Mouse (Mus musculus): ENCODE measurements at regions not wholly inside any gene's neighbourhood (a gene's known extent, or its start where the extent isn't known, plus 50 kb on each side); places are given as distances from the start of the nearest gene placed in this dataset.

DNA sequence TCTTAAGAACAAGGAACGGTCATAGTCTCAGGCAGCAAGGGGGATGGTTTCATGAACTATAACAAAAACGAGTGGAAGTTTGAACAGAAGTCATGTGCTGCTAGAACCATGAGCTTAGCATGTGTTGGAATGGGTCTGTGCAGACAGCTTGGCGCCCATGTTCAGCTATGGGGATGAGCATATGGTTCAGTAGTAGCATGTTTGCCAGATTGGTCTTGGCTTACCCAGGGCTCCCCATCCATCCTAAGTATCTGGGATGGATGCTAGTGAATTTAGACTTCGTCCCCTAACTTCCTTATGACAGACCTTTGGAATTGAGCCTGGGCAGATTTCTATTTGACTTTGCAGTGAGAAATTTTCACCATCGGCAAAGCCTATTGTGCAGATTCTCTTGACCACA is 634.9 kb upstream of the Tmem132c start:
- no peak for DNase-seq

DNA sequence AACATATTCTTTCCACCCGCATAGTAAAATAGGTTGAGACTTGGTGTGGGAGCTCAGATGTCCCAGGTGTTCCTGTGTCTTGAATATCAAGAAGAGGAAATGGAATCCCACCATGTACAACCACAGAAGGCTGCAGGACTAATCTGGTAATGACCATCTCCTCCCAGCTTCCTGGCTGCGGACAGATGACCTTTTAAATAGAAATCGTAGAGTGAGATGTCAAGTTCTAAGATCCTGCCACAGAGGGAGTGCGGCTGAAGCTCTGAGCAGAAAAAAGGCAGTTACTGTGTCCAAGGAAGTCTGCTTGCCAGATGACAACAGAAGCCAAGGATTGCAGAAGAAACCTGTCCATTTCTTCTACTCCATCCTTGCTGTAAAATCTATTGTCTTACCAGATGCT is 629.0 kb upstream of the Tmem132c start:
- DNase-seq: no peak

DNA sequence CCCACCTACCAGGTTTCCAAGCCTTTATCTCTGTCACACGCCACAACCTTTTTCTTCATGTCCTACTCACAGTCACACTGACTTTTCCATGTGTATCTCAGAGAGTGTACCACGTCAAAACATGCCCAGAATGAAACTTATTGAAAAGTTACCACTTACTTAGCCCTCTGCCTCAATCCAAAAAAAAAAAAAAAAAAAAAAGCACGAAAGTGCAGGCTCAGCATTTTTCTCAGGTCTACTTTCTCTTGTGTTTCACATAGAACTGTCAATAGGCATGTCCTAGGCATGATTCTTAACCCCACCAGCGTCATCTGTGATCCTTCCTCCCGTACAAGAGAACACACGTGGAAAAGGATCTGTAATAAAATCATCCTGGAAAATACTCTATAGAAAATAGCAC is 619.1 kb upstream of the Tmem132c start:
- DNase-seq: no peak

DNA sequence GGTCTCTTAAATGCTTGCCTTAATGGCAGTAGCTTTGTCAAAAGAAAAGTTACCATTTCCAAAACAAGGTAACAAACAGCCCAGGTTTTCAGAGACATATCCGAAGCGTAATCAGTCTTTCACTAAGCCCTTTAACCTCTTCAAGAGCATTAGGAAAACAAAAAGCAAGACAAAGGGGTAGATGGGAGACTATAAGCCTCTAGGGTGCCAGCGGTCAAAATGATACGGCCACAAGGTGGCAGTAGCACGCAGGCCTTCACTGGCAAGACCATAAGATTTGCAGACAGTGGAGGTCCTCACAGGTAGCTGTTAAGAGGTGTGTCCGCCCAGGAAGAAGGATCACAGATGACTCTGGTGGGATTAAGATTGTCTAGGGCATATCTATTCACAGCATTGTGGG is 618.4 kb upstream of the Tmem132c start:
- peak; percentile 26 for DNase-seq

DNA sequence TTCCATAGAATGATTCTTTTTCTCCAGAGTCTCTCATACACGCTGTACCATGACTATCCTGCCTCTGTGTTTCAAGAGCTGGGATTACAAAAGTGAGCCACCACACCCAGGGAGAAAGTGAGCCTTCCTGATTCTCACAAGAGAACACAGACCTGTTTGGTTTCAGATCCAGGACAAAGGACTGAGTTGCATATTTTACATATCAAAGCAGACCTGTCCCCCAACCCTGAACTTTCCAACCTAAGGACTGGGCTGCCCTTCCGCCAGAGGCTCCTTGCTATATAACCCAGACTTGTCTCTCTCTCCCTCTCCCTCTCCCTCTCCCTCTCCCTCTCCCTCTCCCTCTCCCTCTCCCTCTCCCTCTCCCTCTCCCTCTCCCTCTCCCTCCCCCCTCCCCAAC is 611.8 kb upstream of the Tmem132c start:
- no peak for DNase-seq

DNA sequence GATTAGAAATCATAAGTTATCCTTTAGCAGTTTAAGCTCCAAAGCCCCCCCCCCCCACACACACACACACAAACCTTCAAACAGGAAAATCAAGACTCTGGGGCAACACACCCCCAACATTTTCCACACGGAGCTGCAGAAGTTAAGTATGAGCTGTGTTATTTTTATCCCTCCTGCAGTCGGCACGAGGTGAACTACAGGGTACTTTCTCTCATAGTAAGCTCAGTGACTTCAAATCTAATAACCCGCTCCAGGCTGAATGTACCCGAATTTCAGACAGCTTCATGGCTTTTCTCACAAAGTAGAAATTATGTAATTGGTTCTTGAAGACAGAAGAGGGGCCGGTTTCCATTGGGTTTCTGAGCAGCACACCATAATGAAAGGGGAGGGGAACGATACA is 591.2 kb upstream of the Tmem132c start:
- no peak for DNase-seq

DNA sequence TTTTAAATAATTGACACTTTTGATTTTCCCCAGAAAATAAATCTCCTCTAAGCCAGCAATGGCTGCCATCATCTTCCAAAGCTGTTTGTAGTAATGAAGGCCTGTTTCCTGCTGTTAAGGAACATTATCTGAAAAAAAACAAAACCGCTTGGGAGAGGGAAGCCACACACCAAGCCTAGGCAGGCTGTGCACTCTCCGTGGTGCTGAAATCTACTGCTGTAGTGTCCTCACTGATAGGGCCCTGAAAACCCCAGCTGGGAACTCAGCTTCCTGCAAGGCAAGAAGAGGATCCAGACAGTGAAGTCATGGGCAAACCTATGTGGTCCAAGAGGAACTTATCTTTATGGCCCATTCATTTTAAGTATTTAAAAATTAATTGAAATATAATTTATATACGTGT is 590.2 kb upstream of the Tmem132c start:
- peak; percentile 67 for DNase-seq

DNA sequence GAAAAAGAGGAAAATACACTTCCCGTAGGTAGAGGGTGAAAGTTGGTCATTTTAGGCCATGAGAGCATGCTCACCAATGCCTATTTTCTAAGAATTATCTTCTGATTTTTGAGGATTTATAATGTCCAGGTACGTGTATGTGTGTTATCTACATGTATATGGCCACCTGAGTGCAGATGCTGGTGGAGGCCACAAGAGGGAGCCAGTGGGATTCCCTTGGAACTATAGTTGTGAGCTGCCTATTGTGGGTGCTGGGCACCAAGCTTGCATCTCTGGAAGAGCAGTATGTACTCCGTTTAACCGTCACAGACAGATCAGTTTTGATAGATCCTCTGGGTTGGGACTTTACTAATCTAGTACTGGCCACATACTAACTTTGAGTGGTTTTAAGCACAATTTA is 579.0 kb upstream of the Tmem132c start:
- no peak for DNase-seq

DNA sequence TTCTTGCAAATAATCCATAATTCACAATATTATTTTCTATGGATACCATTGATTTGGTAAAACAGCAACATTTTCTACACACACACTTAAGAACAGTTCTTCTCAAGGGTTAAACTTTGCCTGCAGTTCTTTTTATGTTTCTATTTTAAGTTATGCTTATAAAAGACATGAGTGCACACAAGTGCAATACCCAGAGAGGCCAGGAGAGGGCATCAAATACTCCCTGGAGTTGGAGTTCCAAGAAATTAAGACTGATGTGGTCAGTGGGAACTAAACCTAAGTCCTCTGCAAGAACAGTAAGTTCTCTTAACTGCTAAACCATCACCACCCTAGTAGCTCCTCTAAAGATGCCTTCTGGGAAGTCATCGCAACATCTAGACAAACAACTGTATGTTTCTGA is 570.5 kb upstream of the Tmem132c start:
- DNase-seq: peak; percentile 27

DNA sequence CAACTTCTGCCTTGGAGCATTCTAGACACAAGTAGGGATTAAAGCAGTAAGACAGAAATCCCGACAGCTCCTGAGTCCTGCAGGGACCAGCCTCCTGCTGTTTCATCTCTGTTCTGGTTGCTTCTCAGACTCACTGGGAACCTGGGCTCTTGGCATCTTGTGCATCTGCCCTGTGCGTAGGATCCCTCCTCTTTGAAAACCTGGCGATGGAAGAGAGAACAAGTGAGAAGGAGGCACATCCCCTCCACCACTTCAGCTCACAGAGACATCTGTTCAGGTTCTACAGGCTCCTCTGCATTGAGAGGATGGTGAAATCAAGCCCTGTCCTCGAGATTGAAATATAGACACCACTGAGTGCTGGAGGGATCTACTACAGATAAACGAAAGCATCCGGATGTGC is 561.3 kb upstream of the Tmem132c start:
- no peak for DNase-seq

DNA sequence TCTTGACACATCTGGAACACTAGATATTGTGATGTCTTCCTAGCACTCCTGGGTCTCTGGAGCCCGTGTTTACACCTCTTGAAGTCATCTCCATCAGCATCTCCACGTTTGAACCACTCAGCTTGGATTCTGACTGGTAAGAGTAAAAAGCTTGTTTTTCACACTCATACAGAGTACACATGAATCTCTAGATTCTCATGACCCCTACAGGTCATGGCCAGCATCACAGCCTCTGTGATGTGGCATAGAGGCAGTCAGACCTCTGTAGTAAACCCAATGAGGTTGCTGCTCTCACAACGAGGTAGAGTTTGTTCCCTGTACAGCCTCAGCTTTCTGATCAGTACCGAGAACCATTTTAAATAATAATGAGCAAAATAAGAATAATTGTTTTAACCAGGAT is 542.3 kb upstream of the Tmem132c start:
- peak; percentile 10 for DNase-seq

DNA sequence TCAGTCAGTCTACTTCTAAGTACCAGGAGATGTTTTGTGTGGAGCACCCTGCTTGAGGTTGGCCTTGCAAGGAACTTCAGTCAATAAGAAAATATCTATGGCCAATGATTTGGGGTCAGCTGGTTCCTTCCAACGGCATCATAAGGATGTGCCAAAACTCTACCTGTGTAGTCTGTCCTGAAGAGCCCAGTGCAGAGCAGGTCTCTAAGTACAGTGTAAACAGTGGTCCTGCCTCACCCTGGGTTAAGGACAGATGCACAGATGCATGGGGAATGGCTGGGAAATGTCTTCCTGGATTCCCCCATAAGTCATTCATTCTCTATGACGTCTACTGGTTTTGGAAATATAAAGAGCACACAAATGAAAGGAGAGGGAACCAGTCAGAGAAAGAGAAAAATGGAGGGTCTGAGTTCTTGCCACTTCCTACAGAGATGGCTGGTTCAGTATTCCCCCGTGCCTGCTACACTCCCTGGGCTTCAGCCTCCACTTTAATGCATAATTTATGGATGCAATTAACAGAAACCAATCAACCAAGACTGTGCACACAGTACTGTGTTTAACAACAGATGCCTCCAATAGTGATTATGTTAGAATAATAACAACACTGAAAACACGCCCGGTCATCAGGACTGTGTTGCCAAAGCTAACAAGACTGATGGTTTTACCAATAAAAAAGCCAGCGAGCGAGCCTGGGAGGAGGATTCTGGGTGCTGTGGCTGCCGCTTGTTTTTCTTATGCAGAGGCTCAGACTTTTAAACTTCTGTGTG is 537.9 kb upstream of the Tmem132c start:
- no peak for DNase-seq

DNA sequence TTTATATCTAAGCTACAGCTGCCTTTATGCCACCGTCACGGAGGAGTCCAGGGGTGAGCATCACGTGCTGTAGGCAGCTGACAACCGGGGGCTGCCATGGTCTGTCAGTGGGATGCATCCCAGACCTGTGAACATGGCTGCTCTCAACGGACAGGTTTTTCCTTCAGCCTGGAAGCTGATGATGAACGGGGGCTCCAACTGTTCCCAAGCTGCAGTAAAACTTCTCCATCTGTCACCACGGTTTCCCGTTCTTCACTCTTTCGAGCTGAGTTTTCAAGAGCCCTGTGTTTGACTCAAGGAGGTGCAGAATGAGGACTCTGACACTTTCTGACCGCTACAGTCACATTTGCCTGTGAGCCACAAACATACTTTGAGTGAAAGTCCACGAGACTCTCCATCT is 535.7 kb upstream of the Tmem132c start:
- no peak for DNase-seq

DNA sequence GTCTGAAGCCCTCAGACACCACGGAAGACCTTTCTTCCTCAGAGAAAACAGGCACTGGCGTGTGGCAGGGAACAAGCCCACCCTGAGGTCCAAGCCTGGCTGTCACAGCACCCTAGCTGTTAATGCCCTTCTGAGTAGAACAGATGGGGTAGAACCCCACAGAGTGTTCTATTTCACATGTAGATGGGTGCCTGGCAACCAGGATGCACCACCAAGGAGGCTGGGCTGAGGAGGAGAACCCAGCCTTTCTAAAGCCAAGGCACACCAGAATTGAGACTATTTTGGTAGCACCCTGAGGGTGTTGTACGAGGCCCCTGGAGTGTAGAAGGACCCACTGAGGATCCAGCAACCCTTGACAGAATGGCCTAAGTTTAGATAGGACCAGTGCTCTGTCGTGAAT is 534.9 kb upstream of the Tmem132c start:
- no peak for DNase-seq

DNA sequence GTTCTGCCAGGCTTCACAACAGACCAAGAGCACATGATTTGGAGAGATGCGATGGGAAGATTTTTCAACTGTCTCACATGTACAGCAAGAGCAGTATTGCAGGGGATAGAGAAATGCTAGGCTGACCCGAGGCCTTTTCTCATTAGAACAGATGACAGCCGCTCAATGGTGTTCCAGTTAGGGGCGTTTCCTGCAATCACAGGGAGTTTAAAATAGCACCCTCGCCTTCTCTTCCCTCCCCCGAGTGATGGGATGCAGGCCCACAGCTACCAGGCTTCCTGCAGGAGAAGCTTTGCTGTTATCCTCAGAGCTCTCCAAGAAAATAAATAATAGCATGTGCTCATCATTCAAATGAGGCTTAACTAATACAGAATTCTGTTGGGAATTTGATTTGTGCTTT is 526.9 kb upstream of the Tmem132c start:
- no peak for DNase-seq

DNA sequence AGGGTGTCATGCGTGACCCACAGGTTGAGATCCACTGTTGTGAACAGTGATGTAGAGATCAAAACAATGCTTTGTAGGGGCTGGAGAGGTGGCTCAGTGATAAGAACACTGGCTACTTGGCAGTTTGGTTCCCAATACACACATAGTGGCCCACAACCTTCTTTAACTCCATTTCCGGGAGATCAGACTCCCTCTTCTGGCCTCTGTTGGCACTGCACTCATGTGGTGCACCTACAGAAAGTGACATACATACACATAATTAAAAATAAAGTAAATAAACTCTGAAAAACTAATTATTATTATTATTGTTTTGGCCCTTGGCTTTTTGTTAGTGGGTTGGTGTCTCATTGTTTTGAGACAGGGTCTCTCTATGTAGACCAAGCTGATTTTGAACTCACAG is 523.2 kb upstream of the Tmem132c start:
- DNase-seq: no peak

DNA sequence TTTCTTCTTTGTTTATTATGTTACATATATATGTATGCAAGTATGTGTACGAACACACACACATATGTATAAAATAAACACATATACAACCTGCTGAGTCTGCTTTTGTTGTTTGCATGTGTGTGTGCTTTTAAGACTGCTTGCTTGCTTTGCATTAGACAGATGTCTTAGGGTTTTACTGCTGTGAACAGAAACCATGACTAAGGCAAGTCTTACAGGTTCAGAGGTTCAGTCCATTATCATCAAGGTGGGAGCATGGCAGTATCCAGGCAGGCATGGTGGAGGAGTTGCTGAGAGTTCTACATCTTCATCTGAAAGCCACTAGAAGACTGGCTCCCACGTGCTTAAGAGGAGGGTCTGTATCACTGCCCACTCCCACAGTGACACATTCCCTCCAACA is 520.3 kb upstream of the Tmem132c start:
- no peak for DNase-seq

DNA sequence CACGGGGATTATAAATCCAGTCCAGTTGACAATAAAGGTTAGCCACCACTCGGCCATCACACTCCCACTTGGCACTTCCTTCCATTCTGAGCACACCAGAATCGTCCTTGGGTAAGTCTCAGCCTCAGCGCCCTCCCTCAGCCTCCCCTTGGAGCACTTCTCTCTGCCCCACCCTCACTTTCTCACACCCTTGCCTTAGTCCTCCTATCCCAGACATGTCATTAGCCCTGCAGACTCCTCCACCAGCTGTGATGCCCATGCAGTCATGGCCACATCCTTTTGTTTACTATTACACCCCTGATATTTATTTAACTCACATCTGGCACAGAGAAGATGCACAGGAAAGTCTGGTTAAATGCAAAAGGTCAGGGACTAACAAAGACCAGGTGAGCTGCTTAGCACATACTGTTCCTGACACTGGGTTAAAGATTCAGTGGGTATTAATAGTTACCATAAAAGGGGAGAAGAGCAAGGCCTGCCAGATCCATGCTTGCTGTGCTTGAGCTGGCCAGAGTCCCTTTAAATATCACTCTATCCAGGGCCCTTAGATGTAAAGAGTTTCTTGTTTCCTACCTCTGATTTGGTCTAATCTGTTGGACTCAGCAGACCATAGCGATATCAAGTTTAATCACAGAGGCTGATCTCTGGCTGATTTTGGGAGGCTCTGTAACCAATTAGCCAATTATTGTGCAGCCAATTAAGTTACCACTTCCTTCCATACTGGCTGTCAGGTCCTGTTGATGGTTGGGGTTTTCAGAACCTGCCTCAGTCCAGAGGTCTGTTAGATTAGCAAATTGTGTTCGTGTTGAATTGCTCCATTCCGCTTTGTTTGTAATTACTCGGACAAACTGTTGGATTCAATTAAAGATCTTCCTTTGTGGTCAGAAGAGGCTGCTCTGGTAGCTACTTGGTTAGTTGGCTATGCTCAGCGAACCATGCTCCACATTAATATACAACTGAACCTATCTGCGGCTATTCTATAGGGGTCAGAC is 518.0 kb upstream of the Tmem132c start:
- DNase-seq: no peak

DNA sequence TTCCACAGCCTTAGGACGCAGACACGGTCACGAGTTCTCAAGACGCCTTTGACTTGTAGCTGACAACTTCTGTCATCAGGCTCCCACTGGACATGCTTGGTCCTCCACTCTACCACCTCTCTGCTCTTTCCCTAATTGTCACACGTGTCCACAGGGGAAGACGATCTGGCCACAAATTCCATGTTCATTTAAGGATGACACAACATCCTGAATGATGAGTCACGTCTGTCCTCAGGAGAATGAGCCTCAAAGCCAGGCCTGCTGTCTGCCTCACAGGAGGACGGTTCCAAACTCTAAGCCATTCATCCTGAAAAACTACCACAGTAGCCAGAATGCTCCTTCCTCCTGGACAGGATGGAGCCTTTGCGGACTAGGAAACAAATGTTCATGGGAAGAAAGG is 517.3 kb upstream of the Tmem132c start:
- DNase-seq: no peak

DNA sequence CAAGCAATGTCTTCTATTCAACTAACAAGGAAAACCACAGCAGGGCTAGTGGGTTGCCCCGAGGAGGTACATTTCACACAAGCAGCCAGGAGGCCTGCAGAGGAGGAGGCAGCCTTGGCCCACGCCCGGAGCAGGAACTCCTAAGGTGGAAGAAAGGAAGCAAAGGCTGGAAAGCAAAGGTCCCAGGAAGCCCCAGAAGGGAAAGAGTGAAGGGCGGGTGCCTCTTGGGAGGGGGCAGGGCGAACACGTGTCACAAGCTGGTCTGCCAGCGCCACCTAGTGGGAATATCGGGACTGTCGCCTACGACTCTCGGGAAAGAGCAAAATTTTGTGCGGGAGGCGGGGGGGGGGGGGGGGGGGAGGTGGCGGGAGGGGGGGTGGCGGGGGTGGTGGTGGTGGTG is 508.1 kb upstream of the Tmem132c start:
- DNase-seq: peak; percentile 55

DNA sequence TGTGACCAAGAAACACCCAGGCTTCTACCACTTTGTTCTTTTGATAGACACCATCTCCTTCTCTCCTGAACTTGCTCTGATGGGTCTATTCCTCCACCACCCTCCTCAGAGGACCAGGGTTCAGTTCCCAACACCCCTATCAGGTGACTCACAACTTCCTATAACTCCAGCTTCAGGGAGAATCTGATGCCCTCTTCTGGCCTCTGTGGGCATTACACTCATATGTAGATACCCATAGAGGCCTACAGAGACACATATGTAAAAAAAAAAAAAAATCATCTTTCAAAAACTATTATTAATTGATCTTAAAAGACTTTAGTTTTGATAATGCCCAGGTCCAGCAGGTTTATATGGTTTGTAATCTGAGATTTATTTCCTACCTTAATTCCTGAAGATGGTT is 505.9 kb upstream of the Tmem132c start:
- DNase-seq: no peak

DNA sequence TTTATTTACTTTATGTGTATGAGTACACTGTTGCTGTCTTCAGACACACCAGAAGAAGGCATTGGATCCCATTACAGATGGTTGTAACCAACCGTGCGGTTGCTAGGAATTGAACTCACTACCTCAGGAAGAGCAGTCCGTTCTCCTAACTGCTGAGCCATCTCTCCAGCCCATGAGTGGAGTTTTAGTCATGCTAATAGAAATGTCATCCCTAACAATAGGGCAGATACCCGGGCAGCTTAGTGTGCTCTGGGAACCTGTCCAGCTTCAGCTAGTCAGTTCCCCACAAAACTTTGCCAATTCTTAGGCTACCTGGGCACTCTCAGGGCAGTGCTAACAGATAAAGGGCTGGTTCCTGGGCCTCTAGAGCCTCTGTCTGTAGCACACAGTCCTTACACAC is 503.9 kb upstream of the Tmem132c start:
- no peak for DNase-seq

DNA sequence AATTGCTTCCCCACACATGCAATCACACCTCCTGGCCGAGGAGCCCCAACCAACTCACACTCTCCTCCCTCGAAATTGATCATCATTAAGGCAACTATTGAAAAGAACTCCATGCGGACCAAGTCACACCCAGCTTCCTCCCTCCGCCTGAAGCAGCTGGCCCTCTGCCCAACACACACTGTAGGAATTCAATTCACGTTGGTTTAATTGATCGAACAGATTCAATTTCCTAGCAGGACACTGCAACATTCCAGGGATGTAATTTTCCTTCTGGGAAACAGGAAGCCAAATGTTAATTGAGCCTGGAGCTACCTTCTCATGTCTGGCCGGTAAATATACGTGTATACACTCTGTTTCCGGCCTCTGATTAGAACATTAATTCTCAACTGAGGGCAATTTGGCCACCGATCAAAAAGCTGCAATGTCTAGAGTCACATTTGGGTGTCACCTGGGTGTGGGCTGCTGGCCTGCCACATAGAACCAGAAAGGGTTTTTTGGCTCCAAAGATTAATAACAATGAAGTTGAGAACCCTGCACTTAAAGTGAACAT is 500.7 kb upstream of the Tmem132c start:
- DNase-seq: no peak

DNA sequence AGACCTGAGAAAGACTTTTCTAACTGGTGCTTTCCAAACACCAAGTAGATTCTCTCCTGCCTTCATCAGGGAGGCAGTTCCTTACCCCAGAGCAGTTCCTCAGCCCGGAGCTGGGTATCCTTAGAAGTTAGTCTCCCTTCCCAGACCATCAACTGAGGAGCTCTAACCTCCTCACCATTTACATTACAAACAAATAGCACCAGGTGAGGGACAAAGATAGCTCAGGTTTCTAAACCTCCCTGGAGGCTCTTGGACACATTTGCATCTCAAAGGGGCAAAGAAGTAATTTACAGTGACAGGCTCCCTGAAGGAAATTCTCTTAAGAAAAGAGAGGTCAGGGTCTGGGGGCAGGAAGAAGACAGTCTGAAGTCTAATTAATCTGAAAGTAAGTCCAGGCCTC is 486.5 kb upstream of the Tmem132c start:
- DNase-seq: no peak

Measured in kidney, postnatal 14 days (tissue).